Mouse (Mus musculus): ENCODE measurements around the gene Rmdn3. TPM values are rescaled to one million over a fixed set of nuclear protein-coding genes. Genes with fewer than 3 reads are reported as not detected.

Gene Rmdn3
- total RNA-seq, 2 experiments from 2014 or later, result 5.7 to 9.2 TPM

- DNase-seq, result no peak
Measured at GRCm38 (mm10) chr2:119106583-119106982, 50.3 kb downstream of the Rmdn3 start.

GRCm38 (mm10) chr2:119101552-119101951, 55.3 kb downstream of the Rmdn3 start:
- DNase-seq, result no peak

Other genes starting within 250 kb of the Rmdn3 start
- gene Chst14, start 230.5 kb downstream of the Rmdn3 start, total RNA-seq (2021), result 1 to 10 TPM; 2.8 TPM
- 1 to 10 TPM; 3.7 to 4.8 TPM for gene Ccdc32, start 127.6 kb downstream of the Rmdn3 start, total RNA-seq (2021)
- 1 to 10 TPM; 2.4 to 2.5 TPM for gene Rpusd2, start 122.2 kb downstream of the Rmdn3 start, total RNA-seq (2021)
- gene Knl1, start 109.9 kb downstream of the Rmdn3 start, total RNA-seq (2021), result under 1 TPM; 0.28 to 0.88 TPM
- gene Rad51, start 44.2 kb downstream of the Rmdn3 start, total RNA-seq (2021), result 1 to 10 TPM in 1 of 2 experiments, under 1 TPM in 1; 0.78 to 1.2 TPM
- gene Gchfr, start 10.7 kb upstream of the Rmdn3 start, total RNA-seq (2021), result not detected
- gene Gm14137, start 17.5 kb upstream of the Rmdn3 start, total RNA-seq (2021), result not detected
- gene Zfyve19, start 51.6 kb upstream of the Rmdn3 start, total RNA-seq (2021), result 10 to 100 TPM; 10.5 to 11.7 TPM
- 1 to 10 TPM; 6.4 to 7.1 TPM for gene Dnajc17, start 51.8 kb upstream of the Rmdn3 start, total RNA-seq (2021)
- not detected for gene Ppp1r14d, start 72.9 kb upstream of the Rmdn3 start, total RNA-seq (2021)
- gene Spint1, start 80.3 kb upstream of the Rmdn3 start, total RNA-seq (2021), result under 1 TPM in 1 of 2 experiments, not detected in 1; 0.10 TPM
- gene Rhov, start 114.2 kb upstream of the Rmdn3 start, total RNA-seq (2021), result not detected
- 1 to 10 TPM; 7.8 to 8.1 TPM for gene Vps18, start 131.7 kb upstream of the Rmdn3 start, total RNA-seq (2021)
- 1 to 10 TPM; 3.2 to 4.5 TPM for gene Dll4, start 168.8 kb upstream of the Rmdn3 start, total RNA-seq (2021)
- 10 to 100 TPM; 14.2 to 69.5 TPM for gene Chac1, start 194.2 kb upstream of the Rmdn3 start, total RNA-seq (2021)

All from gastrocnemius, postnatal 25 days (tissue).